Mouse (Mus musculus): ENCODE data around the gene Il18rap.
"Not testable (repeated sequence)": the region's sequence is repeated elsewhere in the genome, so short reads cannot be mapped to it uniquely, and the experiment has no call there.

Il18rap gene

GRCm38 (mm10) chr1:40544650-40545049 lies 29.5 kb downstream of the Il18rap start:
- peak; percentile 56 for DNase-seq (ENCODE audit: low spot score)

GRCm38 (mm10) chr1:40546645-40547044 lies 31.5 kb downstream of the Il18rap start:
- DNase-seq (ENCODE audit: low spot score) = no peak

- DNase-seq (ENCODE audit: low spot score) = no peak
Observed at GRCm38 (mm10) chr1:40547064-40547572, 32.0 kb downstream of the Il18rap start.

GRCm38 (mm10) chr1:40547762-40548161 lies 32.6 kb downstream of the Il18rap start:
- no peak for DNase-seq (ENCODE audit: low spot score)

- DNase-seq (ENCODE audit: low spot score) = no peak
Observed at GRCm38 (mm10) chr1:40569374-40569773, 54.2 kb downstream of the Il18rap start.

GRCm38 (mm10) chr1:40579784-40580183 lies 64.6 kb downstream of the Il18rap start, which contains the start of gene Slc9a4:
Gene Slc9a4, plus strand, starts transcription at chr1:40580081.
- DNase-seq (ENCODE audit: low spot score) = peak; percentile 8

- DNase-seq (ENCODE audit: low spot score) = no peak
Observed at GRCm38 (mm10) chr1:40580269-40580668, 65.1 kb downstream of the Il18rap start.

- DNase-seq (ENCODE audit: low spot score) = no peak
Observed at GRCm38 (mm10) chr1:40586776-40587175, 71.6 kb downstream of the Il18rap start.

GRCm38 (mm10) chr1:40590931-40591330 lies 75.8 kb downstream of the Il18rap start:
- peak; percentile 16 for DNase-seq (ENCODE audit: low spot score)

GRCm38 (mm10) chr1:40597822-40598221 lies 82.7 kb downstream of the Il18rap start:
- no peak for DNase-seq (ENCODE audit: low spot score)

GRCm38 (mm10) chr1:40599661-40600060 lies 84.5 kb downstream of the Il18rap start:
- DNase-seq (ENCODE audit: low spot score) = not testable (repeated sequence)

- peak; percentile 11 for DNase-seq (ENCODE audit: low spot score)
Observed at GRCm38 (mm10) chr1:40600394-40601327, 85.5 kb downstream of the Il18rap start.

All from lung, postnatal 25 days (tissue).